Mouse (Mus musculus) c-Kit-positive CD71-positive TER-119-positive erythroid progenitor cells, embryonic 14.5 days (primary cell): Measurements from ENCODE around the gene Thrap3.

Experiments used
- DNase-seq: peaks from one replicate; pipeline ENCODE4 v3.0.0-alpha.2; 2013; ENCODE audit warnings: low spot score

The Thrap3 gene

DNA sequence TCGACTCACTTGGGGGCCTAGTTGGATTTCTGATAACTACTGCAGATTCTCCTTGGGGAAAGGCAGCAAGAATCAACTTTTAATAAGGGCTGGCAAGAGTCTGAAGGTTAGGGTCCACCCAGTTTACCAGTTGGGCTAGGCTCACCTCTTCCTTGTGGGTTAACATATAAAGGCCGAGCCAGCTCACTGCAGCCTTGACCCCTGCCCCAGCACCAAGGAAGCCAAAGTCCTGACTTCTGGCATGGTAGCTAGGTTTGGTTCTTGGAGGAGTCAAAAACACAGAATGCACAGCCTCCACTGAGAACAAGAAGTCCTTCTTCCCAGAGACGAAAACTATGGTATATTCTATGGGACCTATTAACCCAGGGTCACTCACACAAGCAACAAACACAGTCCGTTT lies 38.9 kb downstream of the Thrap3 start:
- no peak for DNase-seq

DNA sequence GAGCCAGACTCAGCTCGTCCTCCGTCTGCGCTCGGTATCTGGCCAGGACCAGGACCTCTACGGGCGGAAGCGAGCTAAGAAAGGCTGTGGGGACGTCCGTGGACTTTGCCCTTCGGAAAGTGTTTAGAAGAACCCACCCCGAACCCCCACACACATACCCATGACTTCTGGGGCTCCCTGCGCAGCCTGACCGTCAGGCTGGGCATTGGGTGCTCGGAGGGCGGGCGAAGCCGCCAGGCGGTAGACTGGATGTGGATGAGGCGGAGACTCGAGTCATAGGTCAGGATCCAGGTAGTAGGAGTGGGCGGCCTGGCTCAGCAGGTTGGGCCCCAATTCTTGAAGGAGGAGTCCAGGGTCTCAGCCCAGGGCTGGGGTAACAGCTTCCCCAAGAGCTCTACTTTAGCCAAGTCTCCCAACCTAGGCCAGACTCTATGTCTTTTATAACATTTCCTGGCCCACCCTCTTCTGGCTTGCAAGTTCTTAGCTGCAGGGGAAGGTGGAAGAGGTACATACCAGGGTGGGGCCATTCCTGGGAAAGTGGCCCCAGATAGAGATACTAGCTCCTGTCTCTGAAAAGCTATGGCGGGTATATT lies 39.4 kb downstream of the Thrap3 start, which contains the start of gene Sh3d21:
Gene Sh3d21, minus strand, starts transcription at position 425 of the 593 bp plus-strand sequence.
- DNase-seq, result peak; percentile 22

DNA sequence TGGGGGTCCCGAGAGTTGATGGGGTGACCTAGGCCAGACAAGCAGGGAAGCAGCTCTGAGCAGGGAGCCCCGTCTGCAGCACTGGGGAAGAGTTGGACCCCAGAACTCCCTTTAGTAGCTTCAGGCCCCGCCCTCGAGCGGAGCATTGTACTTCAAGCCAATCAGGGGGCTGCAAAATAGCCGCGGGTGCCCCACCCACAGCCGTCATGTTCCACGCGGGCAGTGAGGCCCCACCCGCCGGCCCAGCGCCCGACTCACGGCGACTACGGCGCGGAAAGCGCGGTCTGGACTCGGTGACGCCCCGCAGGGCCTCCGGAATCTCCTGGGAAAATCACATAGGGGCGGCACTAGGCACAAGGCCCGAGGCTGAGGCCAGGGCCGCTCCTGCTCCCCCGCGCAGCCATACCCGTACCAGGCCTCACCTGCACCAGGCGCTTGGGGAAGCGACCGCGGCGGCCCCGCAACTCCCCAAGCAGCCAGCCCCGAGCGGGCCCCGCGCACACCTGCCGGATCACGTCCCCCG lies 40.0 kb downstream of the Thrap3 start:
- DNase-seq, result peak; percentile 71

DNA sequence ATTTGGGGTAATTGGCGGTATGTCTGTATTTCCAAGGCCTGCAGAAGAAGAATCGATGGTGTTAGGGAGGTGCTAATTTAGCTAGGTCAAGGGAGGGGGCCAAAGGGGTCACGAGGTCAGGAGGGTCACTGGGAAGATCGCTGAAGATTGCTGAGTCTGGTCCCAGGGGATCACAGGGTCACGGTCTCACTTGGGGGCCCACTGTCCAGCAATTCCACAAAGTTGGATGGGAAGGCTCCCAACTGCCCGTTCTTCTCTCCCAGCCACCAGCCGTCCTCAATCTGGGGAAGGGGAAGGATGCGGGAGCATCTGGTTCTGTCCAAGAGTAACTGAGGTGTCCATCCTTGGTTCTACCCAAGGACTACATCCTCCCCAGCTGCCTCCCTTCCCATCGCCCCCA lies 40.6 kb downstream of the Thrap3 start:
- DNase-seq, result no peak

DNA sequence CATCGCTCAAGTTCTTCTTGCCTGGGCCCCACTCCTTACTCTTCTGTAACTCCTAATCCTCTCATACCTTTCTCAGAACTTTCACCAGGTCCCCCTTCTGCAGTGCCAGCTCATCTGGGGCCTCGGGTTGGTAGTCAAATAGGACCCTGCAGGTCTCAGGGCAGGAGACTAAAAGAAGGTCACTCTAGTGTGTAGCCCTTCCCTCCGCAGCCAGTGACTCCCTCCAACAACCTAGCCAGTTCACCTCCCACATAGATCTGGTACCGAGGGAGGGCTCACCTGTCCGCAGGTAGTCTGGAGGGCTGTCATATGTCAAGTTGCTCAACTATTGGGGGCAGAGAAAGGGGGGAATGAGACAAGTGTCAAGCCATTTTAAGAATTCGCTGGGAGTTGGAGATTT lies 41.1 kb downstream of the Thrap3 start:
- DNase-seq, result no peak

DNA sequence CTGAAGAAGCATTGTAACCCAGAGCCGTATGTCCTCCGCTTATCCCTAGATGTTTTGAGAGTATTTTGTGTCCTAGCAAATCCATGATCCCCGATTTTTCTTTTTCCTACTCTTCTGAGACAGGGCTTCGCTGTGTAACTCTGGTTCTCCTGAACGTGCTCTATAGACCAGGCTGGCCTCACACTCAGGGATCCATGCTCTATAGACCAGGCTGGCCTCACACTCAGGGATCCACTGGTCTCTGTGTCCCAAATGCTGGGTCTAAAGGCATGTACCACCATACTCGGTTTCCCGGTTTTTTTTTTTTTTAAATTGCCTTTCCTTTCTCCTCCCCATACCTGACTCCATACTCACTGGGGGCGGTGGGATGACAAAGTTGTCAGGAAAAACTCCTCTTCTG lies 41.6 kb downstream of the Thrap3 start:
- no peak for DNase-seq

DNA sequence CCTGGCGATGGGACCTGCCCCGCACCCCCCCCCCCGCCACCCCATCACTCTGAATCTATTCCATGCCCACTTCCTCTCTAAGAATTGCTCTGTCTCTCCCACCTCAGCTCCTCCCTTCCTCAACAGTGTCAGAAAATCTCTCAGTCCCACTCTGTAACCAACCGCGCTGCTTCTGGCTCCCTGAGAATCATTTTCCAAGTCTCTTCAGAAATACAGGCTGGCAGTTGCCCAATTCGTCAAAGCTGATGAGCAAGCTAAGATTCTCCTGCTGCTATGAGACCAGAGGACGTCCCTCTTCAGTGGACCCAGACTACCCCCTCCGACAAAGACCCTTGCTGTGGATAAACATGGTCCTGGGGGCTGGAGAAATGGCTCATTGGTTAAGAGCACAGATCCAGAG lies 43.1 kb downstream of the Thrap3 start:
- no peak for DNase-seq

DNA sequence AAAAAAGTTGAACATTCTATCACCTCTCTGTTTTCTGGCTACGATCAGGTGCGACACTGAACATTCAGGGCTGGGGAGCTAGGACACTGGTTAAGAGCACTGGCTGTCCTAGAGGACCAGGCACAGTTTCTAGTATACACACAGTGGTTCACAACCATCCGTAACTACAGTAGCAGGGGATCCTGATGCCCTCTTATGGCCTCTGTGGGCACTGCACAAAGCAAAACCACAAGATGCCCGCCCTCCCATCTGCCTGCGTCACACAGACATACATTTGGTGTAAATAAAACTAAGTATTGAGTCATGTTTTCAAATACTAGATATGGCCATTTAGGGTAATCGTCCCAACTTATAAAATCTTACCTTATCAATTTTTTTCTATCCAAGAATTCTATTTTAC lies 45.0 kb downstream of the Thrap3 start:
- DNase-seq, result peak; percentile 25

DNA sequence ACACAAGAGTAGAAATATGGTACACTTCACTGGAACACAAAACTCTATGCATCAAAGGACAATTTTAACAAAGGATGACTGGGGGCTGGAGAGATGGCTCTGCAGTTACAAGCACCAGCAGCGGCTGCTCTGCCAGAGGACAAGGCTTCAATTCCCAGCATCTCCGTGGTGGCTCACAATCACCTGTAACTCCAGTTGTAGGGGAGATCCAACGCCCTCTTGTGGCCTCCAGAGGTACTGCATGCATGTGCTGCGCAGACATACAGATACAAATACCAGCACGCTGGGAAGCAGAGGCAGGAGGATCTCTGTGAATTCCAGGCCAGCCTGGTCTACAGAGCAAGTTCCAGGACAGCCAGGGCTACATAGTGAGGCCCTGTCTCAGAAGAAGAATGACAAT lies 45.9 kb downstream of the Thrap3 start:
- peak; percentile 37 for DNase-seq

DNA sequence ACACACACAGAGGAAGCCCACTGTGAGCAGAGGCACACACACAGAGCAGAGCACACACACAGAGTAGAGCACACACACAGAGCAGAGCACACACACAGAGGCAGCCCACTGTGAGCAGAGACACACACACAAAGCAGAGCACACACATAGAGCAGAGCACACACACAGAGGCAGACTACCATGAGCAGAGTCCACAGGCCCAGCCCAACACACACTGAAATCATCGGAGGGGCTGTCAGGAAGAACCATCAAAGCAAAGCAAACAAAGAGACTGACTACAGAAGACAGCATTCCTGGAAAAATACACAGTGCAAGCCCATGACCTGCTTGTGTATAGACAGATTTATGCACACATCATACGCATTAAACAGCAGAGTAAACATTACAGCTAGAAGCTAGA lies 46.7 kb downstream of the Thrap3 start:
- no peak for DNase-seq

DNA sequence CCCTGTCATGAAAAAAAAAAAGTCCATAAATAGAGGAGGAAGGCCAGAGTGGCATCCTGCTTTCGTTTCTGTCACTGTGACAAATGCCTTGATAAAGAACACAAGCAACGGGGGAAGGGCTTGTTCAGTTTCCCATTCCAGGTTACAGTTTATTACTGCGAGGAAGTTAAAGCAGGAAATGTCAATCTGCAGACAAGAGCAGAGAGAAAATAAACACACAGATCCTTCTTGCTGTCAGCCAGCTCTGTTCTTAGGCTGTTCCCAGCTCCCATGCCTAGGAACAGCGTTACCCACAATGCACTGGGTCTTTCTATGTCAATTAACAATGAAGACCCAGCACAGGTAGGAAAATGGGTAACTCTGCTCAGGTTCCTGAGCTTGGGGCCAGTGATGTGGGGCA lies 47.4 kb downstream of the Thrap3 start:
- DNase-seq, result no peak

DNA sequence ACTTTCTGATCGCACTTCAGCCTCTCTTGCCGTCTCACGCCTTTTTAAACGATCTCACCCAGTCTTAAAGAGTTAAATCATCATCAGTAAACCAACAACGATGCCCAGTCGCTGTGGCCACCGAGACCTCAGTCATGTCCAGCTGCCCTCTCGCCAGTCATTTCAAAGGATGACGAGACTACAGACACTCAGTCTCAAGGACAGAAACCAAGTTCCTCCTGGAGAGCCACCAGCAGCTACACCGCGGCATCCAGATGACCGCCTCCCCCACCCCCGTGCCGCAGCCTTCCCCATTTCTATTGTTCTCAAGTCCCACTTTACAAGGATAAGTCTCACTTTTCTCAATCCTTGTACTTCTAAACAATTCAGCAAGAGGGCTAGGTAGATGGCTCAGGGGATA lies 49.7 kb downstream of the Thrap3 start:
- DNase-seq, result no peak

DNA sequence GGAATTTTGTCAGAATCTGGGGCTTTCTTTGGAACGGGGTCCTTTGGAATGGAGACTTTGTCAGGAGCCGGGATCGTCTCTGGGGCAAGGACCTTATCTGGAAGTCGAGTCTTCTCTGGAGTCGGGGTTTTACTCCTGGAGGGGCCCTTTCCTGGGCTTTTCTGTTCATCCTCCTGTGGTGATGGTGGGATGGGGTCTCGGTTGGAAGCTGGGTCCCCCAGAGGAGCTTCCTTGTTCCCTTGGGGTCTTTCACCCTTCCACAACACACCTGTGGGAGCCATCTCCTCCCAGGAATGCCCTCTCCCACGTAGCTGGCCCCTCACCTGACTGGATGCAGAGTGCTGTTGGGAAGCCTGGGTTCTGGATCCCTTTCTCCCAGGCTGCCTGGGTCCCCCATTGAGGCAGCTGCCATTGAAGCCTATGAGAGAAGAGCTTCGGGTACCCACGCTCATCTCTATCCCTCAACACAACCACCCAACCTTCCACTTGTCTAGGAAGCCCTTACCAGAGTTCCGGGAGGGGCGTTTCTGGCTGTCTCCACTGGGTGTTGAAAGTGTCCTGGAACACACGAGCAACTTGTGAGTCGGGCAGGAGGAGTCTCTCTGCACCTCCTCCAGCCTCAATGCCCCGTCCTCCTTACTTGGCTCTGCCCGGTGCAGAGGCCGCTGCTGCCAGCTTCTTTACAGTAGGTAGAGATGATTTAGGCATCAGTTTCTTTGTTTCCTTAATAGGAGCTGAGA lies 50.7 kb downstream of the Thrap3 start:
- DNase-seq, result no peak

DNA sequence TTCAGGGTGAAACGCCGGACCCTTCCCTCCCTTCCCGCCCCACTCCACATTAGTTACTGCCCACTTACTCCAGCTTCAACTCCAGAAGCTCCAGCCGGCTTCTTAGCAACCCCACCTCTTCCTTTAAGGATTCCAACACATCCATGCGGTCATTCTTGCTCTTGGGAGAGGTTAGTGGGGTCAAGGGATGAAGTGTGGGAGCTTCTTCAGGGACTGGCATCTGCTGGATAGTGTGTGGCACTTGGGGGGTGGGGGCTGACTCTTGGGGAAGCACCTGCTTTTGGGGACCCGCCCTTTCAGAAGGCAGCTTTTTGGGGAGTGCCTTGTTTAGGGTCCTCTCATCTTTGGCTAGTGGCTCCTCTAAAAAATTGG lies 51.6 kb downstream of the Thrap3 start:
- DNase-seq, result no peak

DNA sequence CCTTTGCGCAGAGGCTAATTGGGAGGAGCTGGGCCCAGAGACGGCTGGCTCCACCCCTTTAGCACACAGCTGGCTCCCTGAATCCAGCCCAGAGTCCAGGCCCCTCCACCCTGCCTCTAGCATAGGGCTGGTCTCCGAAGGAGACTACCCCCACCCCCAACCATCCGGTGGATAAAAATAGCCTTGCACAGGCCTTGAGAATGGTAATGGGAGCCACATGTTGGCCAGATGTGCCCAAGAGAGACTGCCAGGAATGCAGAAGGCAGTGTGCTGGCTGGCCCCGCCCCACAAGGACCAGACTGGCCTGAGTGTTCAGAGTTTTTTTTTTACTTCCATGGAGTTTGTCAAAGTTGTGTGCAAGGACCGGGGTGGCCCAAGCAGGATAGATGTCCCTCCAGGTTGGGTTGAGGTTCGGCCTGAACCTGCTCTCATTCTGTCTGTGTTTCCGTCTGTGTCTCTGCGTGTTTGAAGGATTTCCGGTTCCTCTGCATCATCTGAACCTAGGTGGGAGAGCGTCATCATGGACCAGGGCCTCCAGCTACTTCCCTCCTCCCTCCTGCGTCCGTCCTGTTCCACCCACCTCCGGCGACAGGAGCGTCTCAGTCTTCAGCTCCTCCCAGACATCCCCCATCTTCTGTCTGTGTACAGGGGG lies 52.1 kb downstream of the Thrap3 start:
- no peak for DNase-seq

DNA sequence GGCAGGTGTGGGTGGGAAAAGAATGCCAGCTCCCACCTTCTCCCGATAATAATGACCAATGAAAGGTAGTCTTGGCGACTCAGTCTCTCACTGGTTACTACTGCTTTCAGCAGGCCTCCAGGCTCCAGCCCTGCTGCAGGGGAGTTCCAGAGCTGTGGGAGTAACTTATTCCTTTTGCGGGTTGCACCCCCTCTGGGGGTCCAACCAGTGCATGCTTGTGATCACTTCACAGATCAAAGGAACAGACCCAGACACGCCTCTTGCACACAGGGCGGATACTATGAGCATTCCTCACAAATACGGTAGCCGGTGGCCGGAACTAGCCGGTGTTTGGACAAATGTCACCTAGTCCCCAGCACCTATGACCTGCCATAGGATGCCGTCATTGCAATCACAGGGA lies 52.8 kb downstream of the Thrap3 start:
- no peak for DNase-seq

DNA sequence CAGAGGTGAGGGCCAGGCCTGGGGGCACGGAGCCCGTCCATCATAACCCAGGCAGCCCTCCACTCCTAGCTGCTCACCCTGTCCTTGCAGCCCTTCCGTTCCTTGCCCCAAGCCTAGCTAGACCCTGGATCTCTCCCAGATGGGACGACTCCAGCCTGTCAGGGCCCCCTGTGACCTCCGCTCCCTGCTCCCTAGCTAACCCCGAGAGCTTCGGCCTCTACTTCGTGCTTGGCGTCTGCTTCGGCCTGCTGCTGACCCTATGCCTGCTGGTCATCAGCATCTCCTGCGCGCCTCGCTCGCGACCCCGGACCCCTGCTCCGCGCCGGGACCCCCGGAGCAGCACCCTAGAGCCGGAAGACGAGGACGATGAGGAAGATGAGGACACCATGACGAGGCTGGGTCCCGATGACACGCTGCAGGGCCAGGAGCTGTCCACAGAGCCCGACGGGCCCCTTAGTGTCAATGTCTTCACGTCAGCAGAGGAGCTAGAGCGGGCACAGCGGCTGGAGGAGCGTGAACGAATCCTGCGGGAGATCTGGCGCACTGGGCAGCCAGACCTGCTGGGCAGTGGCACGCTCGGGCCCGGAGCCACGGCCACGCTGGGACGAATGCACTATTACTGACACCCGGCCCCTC lies 53.4 kb downstream of the Thrap3 start:
- no peak for DNase-seq

DNA sequence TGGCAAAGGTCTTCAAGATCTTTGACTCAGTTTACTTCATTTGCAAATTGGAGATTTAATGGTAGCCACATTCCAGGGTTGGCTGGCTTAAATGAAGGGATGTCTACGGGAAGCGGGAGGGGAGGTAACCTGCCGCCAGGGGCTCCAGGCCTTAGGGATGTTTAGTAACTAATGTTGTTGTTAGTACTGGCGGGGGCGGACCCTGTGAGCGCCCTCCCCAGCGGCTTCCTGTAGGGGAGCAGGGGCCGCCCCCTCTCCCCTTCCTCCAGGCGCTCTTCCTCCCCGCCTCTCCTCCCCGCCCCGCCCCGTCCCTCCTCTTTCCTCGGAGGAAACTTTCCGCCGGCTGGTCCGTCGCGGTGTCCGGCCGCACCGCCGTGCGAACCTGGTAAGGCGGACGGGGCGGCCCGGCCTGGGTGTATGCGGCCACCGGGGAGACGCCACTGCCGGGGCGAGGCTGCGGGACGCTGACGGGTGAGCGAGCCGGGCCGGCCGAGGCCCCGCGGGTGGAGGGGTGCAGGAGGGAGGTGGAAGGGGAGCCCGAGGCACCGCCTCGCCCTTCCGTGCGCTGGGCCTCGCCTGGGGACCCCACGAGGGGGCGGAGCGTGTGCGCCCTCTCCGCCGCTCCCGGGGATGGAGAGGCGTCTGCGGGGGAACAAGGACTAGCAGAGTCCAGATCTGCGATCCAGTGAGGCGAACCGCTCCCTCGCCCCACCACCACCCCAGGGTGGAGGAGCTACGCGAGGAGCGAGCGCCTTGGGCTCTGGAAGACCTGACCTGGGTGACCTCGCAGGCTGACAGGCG lies 54.2 kb downstream of the Thrap3 start:
- DNase-seq, result no peak

DNA sequence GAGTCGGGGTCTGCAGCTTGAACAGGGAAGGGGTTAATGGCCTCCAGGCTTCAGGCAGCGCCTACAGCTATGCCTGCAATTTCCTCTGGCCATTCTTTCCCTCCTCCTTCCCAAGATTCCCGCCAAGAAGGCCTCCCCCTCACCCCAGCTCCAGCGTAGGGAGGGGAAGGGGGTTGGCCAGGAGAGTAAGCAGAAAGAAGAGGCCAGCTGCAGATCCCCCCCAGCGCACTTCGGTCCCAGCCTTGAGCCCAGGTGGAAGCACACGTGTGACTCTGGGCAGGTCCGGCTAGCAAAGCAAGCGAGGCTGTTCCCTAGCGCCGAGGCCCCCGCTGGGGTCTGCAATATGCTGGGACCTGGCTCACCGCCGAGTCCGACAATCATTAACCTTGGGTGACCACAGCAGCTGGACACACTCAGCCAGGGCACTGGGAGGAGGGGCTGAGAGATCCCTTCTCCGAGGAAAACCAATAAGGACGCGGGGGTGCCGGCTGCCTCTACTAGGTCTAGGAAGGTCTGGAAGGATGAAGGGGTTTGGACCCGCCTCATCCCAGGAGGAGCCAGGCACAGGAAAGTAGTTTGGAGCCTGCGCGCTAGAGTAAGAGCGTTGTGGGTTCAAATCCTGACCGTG lies 54.9 kb downstream of the Thrap3 start, which contains the start of gene Eva1b:
Gene Eva1b, plus strand, starts transcription at position 212 of the 628 bp plus-strand sequence.
- DNase-seq, result no peak

DNA sequence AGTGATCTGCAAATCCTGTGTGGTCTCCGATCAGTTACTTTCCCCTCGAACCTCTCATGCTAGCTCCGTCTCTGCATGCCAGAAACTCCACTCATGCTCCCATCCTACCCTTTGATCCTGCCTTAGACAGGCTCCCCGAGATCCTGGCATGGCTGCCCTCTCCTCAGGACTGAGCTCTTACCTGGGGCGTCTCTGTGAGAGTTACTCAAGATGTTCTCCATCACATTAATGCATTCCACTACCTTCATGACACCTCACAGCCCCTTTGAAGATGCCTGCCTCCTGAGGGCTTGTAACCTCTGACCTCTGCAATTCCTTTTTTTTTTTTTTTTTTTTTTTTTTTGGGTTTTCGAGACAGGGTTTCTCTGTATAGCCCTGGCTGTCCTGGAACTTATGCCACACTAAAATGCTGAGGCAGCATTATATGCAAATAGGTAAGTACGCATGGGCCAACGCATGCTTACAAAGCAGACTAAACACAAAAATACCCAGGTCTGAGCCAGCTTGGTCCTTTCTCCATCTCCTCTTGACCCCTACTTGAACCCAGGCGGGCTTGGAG lies 55.5 kb downstream of the Thrap3 start:
- DNase-seq, result no peak

DNA sequence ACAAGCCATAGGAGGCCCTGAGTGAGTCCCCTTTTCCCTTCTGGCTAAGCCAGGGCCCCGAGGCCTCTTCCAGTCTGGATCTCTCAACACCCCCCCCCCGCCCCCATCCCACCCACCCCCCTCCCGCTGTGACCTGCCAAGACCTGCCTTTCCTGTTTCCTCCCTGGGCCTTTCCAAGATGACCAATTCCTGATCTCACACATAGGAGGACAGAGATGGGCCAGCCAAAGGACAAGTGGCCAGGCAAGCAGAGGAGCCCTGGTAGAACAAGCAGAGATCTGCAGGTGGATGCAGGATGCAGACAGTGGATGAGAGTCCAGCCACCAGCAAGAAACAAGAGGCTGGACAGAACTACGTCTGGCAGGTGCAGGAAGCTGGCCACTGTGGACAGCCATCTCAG lies 57.2 kb downstream of the Thrap3 start:
- DNase-seq, result no peak
